Mouse (Mus musculus): ENCODE results near the gene Srr. TPM values are rescaled to one million over a fixed set of nuclear protein-coding genes. Genes with fewer than 3 reads are reported as not detected.

Srr gene
- polyA plus RNA-seq, 1 experiment from 2014 or later: 3.6 TPM

DNA sequence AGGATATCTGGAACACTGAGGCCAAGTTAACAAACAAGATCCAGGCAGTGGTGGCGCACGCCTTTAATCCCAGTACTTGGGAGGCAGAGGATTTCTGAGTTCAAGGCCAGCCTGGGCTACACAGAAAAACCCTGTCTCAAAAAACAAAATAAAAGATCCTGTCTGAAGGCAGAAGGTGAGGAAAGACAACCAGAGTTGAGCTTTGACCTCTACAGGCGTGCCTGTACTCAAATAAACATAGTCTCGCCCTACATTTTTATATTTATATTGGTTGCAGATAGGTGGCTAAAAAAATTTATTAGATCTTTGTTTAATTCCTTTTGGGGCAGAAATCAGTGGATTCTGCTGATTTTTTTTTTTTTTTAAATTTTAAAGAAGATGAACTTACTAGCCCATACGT, 23.3 kb downstream of the Srr start:
- ATAC-seq (ENCODE audit: insufficient read depth): no peak
- no peaks in the 10 kb centered on the region for H3K27me3 ChIP-seq
- no peak overlapping the region for H3K9ac ChIP-seq
- WGBS (ENCODE audit: insufficient replicate concordance): 76% methylated on average over 5 of the region's 5 CpGs
- H3K27ac ChIP-seq (replicated peaks): no peak overlapping the region
- peaks cover 35% of the 10 kb centered on the region for H3K4me1 ChIP-seq (replicated peaks)
- no peak overlapping the region for H3K4me2 ChIP-seq
- no peak overlapping the region for H3K4me3 ChIP-seq (replicated peaks)
- H3K36me3 ChIP-seq (replicated peaks): peaks cover 79% of the 10 kb centered on the region
- H3K9me3 ChIP-seq (replicated peaks): no peaks in the 10 kb centered on the region

DNA sequence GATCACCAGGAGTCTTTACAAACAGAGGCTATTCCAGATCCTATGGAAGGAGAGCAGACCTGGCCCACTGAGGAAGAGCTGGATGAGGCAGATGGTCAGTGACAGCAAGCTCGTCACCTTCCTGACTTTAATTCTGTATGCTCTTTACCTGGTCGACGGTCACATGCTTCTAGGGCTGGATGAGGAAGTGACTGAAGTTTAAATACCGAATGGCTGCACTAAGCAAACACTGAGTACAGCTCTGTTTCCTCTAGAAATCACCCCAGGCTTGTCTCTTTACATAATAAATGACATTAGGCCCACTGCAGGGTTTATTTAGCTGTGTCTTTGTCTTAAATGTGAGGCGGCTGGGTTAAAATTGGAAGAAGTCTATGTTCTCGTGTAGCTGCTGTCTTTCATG, 24.2 kb downstream of the Srr start:
- no peak overlapping the region for H3K9ac ChIP-seq
- peaks cover 40% of the 10 kb centered on the region for H3K4me1 ChIP-seq (replicated peaks)
- 73% methylated on average over 6 of the region's 6 CpGs for WGBS (ENCODE audit: insufficient replicate concordance)
- no peaks in the 10 kb centered on the region for H3K27me3 ChIP-seq
- no peak overlapping the region for H3K4me2 ChIP-seq
- no peak for ATAC-seq (ENCODE audit: insufficient read depth)
- peaks cover 70% of the 10 kb centered on the region for H3K36me3 ChIP-seq (replicated peaks)
- H3K4me3 ChIP-seq (replicated peaks): no peak overlapping the region
- no peaks in the 10 kb centered on the region for H3K9me3 ChIP-seq (replicated peaks)
- H3K27ac ChIP-seq (replicated peaks): no peak overlapping the region

GRCm38 (mm10) chr11:74898517-74898827, 27.3 kb downstream of the Srr start:
- H3K4me1 ChIP-seq (replicated peaks): peaks cover 48% of the 10 kb centered on the region
- WGBS (ENCODE audit: insufficient replicate concordance): 0% methylated on average over 7 of the region's 7 CpGs
- peak overlapping the region; percentile 80 for H3K4me3 ChIP-seq (replicated peaks)
- H3K27me3 ChIP-seq: no peaks in the 10 kb centered on the region
- H3K4me2 ChIP-seq: peak overlapping the region; percentile 100
- H3K36me3 ChIP-seq (replicated peaks): peaks cover 40% of the 10 kb centered on the region
- no peaks in the 10 kb centered on the region for H3K9me3 ChIP-seq (replicated peaks)
- no peak overlapping the region; the same call in 1 of the 2 replicates for H3K27ac ChIP-seq (replicated peaks)
- peak overlapping the region; percentile 68 for H3K9ac ChIP-seq
- ATAC-seq (ENCODE audit: insufficient read depth): no peak

DNA sequence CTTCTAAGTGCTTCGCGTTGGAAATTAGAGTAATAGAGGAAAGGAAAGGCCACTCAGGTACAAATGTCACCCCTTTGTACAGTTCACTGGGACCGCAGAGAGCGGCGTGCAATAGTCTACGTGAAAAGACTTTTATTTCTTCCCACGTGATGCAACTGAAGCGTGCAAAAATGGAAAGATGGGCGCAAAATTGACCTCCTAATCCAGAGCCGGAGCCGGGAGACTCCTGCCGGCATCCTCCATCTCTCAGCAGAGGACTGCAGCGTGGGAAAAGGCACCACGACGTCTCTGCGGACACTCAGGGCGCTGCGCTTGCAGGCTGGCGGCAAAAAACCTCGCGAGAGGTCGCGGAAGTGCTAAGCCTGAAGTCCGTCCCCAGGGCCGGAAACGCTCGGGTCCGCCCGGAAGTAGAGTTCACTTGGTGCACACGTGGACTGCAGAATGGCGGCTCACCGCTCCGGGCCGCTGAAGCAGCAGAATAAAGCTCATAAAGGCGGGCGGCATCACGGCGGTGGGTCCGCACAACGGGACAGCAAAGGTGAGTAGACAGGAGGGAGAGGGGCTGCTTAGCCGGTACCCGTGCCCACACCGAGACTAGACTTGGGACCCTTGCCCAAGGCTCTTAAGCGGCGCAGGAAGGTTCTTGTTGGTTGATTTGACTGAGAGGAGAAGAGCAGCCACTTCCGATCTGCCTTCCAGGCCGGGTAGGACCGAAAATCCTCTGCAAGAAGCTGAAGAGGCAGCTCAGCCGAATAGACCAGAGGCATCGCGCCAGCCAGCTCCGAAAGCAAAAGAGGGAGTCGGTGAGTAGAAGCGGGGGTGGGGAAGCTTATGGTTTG, 27.9 kb downstream of the Srr start, which contains the start of gene Tsr1:
Gene Tsr1 (plus strand): TSS at position 394 of the 839 bp plus-strand sequence.
- Histone ChIP-seq H3K9ac (peak within 1 kb of the TSS; percentile 68), H3K4me3 (replicated peaks) (peak within 1 kb of the TSS; percentile 80), H3K36me3 (replicated peaks) (peaks cover 34% of the 10 kb centered on the region), H3K27me3 (no peaks in the 10 kb centered on the region), H3K9me3 (replicated peaks) (no peaks in the 10 kb centered on the region), H3K4me1 (replicated peaks) (peaks cover 48% of the 10 kb centered on the region), H3K4me2 (peak within 1 kb of the TSS; percentile 100), H3K27ac (replicated peaks) (peak within 1 kb of the TSS; percentile 80)
- ATAC-seq (ENCODE audit: insufficient read depth): peak; percentile 76
- under 1% methylated on average over 54 of the region's 54 CpGs for WGBS (ENCODE audit: insufficient replicate concordance)

DNA sequence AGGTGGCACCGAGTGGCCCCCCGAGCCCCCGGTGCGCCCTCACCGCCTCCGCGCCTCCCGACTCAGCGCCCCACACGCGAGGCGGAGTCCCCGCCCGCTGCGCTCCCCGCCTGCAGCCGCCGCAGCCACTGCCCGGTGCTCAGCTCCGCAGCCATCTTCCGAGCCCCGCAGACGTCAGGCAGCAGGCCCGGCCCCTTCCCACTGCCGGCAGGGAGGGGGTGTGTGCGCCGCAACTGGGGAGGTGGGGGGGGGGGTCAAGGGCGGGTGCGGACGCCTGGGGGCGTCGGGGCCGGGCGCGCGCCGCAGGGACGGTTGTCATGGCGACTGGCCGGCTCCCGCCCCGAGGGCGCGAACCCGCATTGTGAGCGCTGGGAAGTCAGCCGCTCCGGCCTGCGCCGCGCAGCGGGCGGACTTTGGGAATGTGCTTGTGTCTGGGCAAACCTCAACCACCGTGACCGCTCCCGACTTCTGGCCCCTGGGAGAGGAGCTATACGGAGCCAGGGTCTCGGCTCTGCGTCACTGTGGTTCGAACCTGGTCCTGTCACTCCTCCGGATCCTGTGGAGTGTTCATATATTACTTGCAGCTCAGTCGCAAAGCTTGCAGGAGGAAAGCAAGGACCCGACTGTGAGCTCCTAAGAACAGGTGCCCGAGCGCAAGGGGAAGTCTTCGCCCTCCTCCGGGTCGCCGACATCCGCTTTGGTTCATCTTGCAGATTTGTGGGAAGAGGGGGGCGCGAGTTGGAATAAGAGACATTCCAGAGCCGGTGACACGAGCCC, 28.7 kb downstream of the Srr start, which contains the start of gene Sgsm2:
Gene Sgsm2 (minus strand): TSS at position 160 of the 777 bp plus-strand sequence.
- WGBS (ENCODE audit: insufficient replicate concordance): under 1% methylated on average over 74 of the region's 74 CpGs
- no peaks in the 10 kb centered on the region for H3K27me3 ChIP-seq
- peaks cover 27% of the 10 kb centered on the region for H3K36me3 ChIP-seq (replicated peaks)
- peak within 1 kb of the TSS; percentile 80 for H3K4me3 ChIP-seq (replicated peaks)
- peak within 1 kb of the TSS; percentile 80 for H3K27ac ChIP-seq (replicated peaks)
- no peaks in the 10 kb centered on the region for H3K9me3 ChIP-seq (replicated peaks)
- H3K9ac ChIP-seq: peak within 1 kb of the TSS; percentile 68
- ATAC-seq (ENCODE audit: insufficient read depth): peak; percentile 63
- peaks cover 48% of the 10 kb centered on the region for H3K4me1 ChIP-seq (replicated peaks)
- H3K4me2 ChIP-seq: peak within 1 kb of the TSS; percentile 100

DNA sequence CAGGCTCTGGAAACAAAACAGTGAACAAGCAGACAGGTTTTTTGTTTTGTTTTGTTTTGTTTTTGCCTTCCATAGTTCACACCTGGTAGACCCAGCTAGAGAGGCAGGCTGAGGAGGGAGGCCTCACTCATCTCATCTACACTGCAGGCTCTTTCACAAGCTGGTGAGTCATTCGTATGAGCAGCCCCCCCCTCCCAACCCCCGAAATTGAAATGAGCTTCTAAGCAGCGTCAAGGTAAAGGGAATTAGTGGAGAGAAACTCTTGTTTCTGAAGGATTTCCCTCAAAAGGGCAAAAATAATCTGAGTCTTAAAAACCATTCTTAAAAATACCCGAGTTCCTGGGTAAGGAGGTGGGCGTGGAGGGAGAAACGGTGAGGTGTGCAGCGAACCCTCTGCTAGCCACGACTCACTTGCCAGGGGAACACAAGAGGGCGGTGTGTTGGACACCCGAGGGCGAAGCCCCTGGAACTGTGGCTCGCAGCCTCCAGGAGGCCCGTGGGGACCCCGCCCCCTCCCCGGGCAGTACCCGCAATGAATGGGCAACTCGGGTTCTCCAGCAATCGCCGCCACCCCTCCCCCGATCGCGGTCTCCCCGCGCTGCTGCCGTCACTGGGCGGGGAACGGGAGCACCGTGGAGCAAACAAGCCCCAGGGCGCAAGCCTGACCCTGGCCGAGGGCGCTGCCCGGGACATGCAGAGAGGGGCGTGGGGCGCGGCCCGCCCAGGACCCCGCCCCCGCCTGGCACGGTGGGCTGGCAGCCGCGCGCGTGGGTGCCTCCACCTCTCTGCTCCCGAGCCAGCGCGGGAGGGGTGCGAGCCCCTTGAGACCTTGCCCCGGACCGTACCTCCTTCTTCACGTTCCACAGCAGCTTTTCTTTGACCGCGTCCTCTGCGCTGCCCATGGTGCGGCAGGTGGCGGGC, 29.5 kb downstream of the Srr start:
- Histone ChIP-seq H3K27me3 (no peaks in the 10 kb centered on the region), H3K4me1 (replicated peaks) (peaks cover 45% of the 10 kb centered on the region), H3K36me3 (replicated peaks) (peaks cover 19% of the 10 kb centered on the region), H3K9ac (peak overlapping the region; percentile 68), H3K4me3 (replicated peaks) (peak overlapping the region; percentile 80), H3K9me3 (replicated peaks) (no peaks in the 10 kb centered on the region), H3K27ac (replicated peaks) (peak overlapping the region; percentile 80), H3K4me2 (peak overlapping the region; percentile 100)
- under 1% methylated on average over 55 of the region's 55 CpGs for WGBS (ENCODE audit: insufficient replicate concordance)
- peak; percentile 68 for ATAC-seq (ENCODE audit: insufficient read depth)

DNA sequence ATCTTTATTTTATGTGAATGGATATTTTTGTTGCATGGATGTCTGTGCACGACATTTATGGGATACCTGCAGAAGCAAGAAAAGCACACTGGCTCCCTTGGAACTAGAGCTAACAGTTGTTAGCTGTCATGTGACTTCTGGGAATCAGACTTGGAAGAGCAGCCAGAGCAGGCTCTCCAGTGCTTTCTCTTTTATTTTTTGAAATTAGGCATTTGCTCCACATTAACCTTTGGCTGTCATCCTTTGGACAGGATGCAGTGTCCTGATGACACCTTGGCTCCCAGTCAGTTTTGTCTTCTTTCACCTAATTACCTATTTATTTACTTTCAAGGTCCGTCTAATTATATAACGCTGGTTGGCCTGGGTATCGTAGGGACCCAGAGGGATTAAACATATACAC, 31.1 kb downstream of the Srr start:
- Histone ChIP-seq H3K27ac (replicated peaks) (no peak overlapping the region), H3K4me3 (replicated peaks) (no peak overlapping the region), H3K9me3 (replicated peaks) (no peaks in the 10 kb centered on the region), H3K36me3 (replicated peaks) (peaks cover 3% of the 10 kb centered on the region), H3K9ac (no peak overlapping the region), H3K4me1 (replicated peaks) (peaks cover 31% of the 10 kb centered on the region), H3K27me3 (no peaks in the 10 kb centered on the region), H3K4me2 (no peak overlapping the region)
- ATAC-seq (ENCODE audit: insufficient read depth): no peak
- 80% methylated on average over 4 of the region's 4 CpGs for WGBS (ENCODE audit: insufficient replicate concordance)

GRCm38 (mm10) chr11:74883098-74883497, 42.6 kb downstream of the Srr start:
- Histone ChIP-seq H3K27me3 (no peaks in the 10 kb centered on the region), H3K4me3 (replicated peaks) (no peak overlapping the region), H3K4me2 (no peak overlapping the region), H3K9ac (no peak overlapping the region), H3K27ac (replicated peaks) (no peak overlapping the region), H3K9me3 (replicated peaks) (no peaks in the 10 kb centered on the region), H3K4me1 (replicated peaks) (0 out of 2 replicates have a peak, but pooled peaks cover 6% of the 10 kb centered on the region), H3K36me3 (replicated peaks) (no peaks in the 10 kb centered on the region)
- 86% methylated on average over 10 of the region's 10 CpGs for WGBS (ENCODE audit: insufficient replicate concordance)
- no peak for ATAC-seq (ENCODE audit: insufficient read depth)

DNA sequence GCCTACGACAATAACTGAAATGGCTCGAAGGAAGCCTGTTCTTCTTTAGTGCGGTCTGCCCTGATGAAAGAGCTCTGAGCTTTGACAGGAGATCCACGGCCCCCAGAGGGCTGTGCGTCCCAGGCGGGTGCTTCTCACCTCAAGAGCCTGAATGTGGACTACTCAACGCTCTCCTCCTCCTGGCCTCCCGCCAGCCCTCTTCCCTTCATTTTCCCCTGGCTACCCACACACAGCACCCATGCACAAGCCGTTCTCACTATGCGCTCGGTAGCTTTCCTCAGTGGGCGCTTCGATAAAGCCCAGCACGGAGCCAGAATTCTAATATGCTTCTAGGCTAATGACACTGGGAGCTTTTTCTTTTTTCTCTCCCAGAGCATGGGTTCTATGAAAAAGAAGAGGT, 43.8 kb downstream of the Srr start:
- H3K4me1 ChIP-seq (replicated peaks): 0 out of 2 replicates have a peak, but pooled peaks cover 6% of the 10 kb centered on the region
- no peaks in the 10 kb centered on the region for H3K9me3 ChIP-seq (replicated peaks)
- ATAC-seq (ENCODE audit: insufficient read depth): no peak
- 78% methylated on average over 14 of the region's 14 CpGs for WGBS (ENCODE audit: insufficient replicate concordance)
- H3K27me3 ChIP-seq: no peaks in the 10 kb centered on the region
- no peaks in the 10 kb centered on the region for H3K36me3 ChIP-seq (replicated peaks)
- H3K4me2 ChIP-seq: no peak overlapping the region
- H3K27ac ChIP-seq (replicated peaks): no peak overlapping the region
- H3K4me3 ChIP-seq (replicated peaks): no peak overlapping the region
- no peak overlapping the region for H3K9ac ChIP-seq

- ATAC-seq (ENCODE audit: insufficient read depth): no peak
- no peaks in the 10 kb centered on the region for H3K36me3 ChIP-seq (replicated peaks)
- no peak overlapping the region for H3K4me3 ChIP-seq (replicated peaks)
- H3K9ac ChIP-seq: no peak overlapping the region
- no peak overlapping the region for H3K27ac ChIP-seq (replicated peaks)
- H3K4me1 ChIP-seq (replicated peaks): 0 out of 2 replicates have a peak, but pooled peaks cover 8% of the 10 kb centered on the region
- H3K27me3 ChIP-seq: no peaks in the 10 kb centered on the region
- 80% methylated on average over 9 of the region's 9 CpGs for WGBS (ENCODE audit: insufficient replicate concordance)
- no peaks in the 10 kb centered on the region for H3K9me3 ChIP-seq (replicated peaks)
- H3K4me2 ChIP-seq: no peak overlapping the region
Observed at GRCm38 (mm10) chr11:74880999-74881398, 44.7 kb downstream of the Srr start.

All from liver, embryonic 15.5 days (tissue).